Mouse (Mus musculus): ENCODE measurements around the gene Pdgfb. TPM values are rescaled to one million over a fixed set of nuclear protein-coding genes. Genes with fewer than 3 reads are reported as not detected.

The Pdgfb gene
- total and polyA plus RNA-seq, 2 experiments from 2014 or later, result 3.5 to 32.2 TPM

DNA sequence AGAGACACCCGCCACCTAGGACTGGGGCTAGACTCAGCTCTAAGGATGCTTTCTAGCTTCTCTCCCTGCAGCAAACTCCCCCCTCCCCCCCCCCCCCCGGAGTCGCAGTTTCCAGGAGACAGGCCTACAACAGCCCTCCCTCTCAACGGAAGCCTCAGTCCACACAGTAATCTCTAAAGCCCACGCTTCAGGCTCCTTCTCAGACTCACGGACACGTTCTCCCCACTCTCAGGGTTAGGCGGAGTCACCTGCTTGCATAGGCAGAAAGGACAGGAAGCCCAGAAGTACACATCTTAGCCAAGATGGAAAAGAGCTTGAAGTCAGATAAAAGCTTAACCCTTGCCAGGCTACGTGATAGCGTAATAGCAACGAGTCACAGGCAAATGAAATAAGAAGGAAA is 29.3 kb downstream of the Pdgfb start:
- Histone ChIP-seq H3K4me3 (ENCODE audit: low read depth, low read length) (no peak overlapping the region), H3K9ac (replicated peaks; ENCODE audit: low read depth, low read length) (no peak overlapping the region), H3K36me3 (replicated peaks; ENCODE audit: control insufficient read depth, insufficient read depth, low read length) (no peaks in the 10 kb centered on the region), H3K4me1 (ENCODE audit: control insufficient read depth, insufficient read depth) (no peaks in the 10 kb centered on the region), H3K9me3 (replicated peaks; ENCODE audit: control insufficient read depth, low read length) (no peaks in the 10 kb centered on the region), H3K27ac (ENCODE audit: low read depth) (no peak overlapping the region), H3K4me2 (ENCODE audit: low read depth, low read length) (no peak overlapping the region), H3K27me3 (ENCODE audit: control insufficient read depth, insufficient read depth, low read length) (no peaks in the 10 kb centered on the region)
- ATAC-seq (ENCODE audit: insufficient read depth, low read depth) (no peak), DNase-seq (ENCODE audit: low spot score) (no peak)
- WGBS, result 48% methylated on average over 11 of the region's 11 CpGs
- TF ChIP-seq CTCF (IDR thresholded peaks at IDR 0.05; ENCODE audit: low read depth), result no peak
- TF ChIP-seq EP300 (IDR thresholded peaks at IDR 0.05; ENCODE audit: low read depth), result no peak

- DNase-seq (ENCODE audit: low spot score) (no peak), ATAC-seq (ENCODE audit: insufficient read depth, low read depth) (no peak)
- Histone ChIP-seq H3K27me3 (ENCODE audit: control insufficient read depth, insufficient read depth, low read length) (no peaks in the 10 kb centered on the region), H3K27ac (ENCODE audit: low read depth) (no peak overlapping the region), H3K4me2 (ENCODE audit: low read depth, low read length) (no peak overlapping the region), H3K36me3 (replicated peaks; ENCODE audit: control insufficient read depth, insufficient read depth, low read length) (no peaks in the 10 kb centered on the region), H3K9me3 (replicated peaks; ENCODE audit: control insufficient read depth, low read length) (no peaks in the 10 kb centered on the region), H3K4me1 (ENCODE audit: control insufficient read depth, insufficient read depth) (no peaks in the 10 kb centered on the region), H3K9ac (replicated peaks; ENCODE audit: low read depth, low read length) (no peak overlapping the region), H3K4me3 (ENCODE audit: low read depth, low read length) (no peak overlapping the region)
- TF ChIP-seq CTCF (IDR thresholded peaks at IDR 0.05; ENCODE audit: low read depth) (no peak), EP300 (IDR thresholded peaks at IDR 0.05; ENCODE audit: low read depth) (no peak)
- 55% methylated on average over 7 of the region's 7 CpGs for WGBS
Observed at GRCm38 (mm10) chr15:79984152-79984551, 30.6 kb downstream of the Pdgfb start.

DNA sequence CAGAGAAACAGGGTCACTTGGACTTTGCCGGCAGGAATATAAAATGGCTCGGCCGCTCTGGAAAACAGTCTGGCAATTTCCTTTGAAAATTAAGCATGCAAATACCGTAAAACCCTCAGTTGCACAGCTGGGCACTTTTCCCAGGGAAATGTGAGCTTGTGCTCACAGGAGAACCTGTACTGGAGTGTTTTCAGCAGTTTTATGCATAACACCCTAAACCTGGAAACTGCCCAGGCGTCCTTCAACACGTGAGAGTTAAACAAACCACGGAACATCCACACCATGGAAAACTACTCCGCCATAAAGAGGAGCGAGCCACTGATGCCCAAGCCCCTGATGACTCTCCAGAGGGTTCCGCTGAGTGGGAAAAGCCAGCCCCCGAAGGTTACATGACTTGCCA is 34.1 kb downstream of the Pdgfb start:
- no peaks in the 10 kb centered on the region for H3K27me3 ChIP-seq (ENCODE audit: control insufficient read depth, insufficient read depth, low read length)
- H3K27ac ChIP-seq (ENCODE audit: low read depth), result no peak overlapping the region
- no peak overlapping the region for H3K4me2 ChIP-seq (ENCODE audit: low read depth, low read length)
- no peak overlapping the region for H3K9ac ChIP-seq (replicated peaks; ENCODE audit: low read depth, low read length)
- WGBS, result 53% methylated on average over 11 of the region's 11 CpGs
- ATAC-seq (ENCODE audit: insufficient read depth, low read depth) (no peak), DNase-seq (ENCODE audit: low spot score) (no peak)
- no peak overlapping the region for H3K4me3 ChIP-seq (ENCODE audit: low read depth, low read length)
- TF ChIP-seq CTCF (IDR thresholded peaks at IDR 0.05; ENCODE audit: low read depth) (no peak), EP300 (IDR thresholded peaks at IDR 0.05; ENCODE audit: low read depth) (no peak)
- no peaks in the 10 kb centered on the region for H3K9me3 ChIP-seq (replicated peaks; ENCODE audit: control insufficient read depth, low read length)
- no peaks in the 10 kb centered on the region for H3K4me1 ChIP-seq (ENCODE audit: control insufficient read depth, insufficient read depth)
- H3K36me3 ChIP-seq (replicated peaks; ENCODE audit: control insufficient read depth, insufficient read depth, low read length), result no peaks in the 10 kb centered on the region

GRCm38 (mm10) chr15:79972186-79972585 is 42.6 kb downstream of the Pdgfb start:
- H3K27ac ChIP-seq (ENCODE audit: low read depth), result no peak overlapping the region
- H3K4me3 ChIP-seq (ENCODE audit: low read depth, low read length), result no peak overlapping the region
- no peaks in the 10 kb centered on the region for H3K4me1 ChIP-seq (ENCODE audit: control insufficient read depth, insufficient read depth)
- TF ChIP-seq EP300 (IDR thresholded peaks at IDR 0.05; ENCODE audit: low read depth) (no peak), CTCF (IDR thresholded peaks at IDR 0.05; ENCODE audit: low read depth) (no peak)
- no peaks in the 10 kb centered on the region for H3K9me3 ChIP-seq (replicated peaks; ENCODE audit: control insufficient read depth, low read length)
- no peak overlapping the region for H3K4me2 ChIP-seq (ENCODE audit: low read depth, low read length)
- WGBS, result 92% methylated on average over 11 of the region's 11 CpGs
- ATAC-seq (ENCODE audit: insufficient read depth, low read depth) (no peak), DNase-seq (ENCODE audit: low spot score) (no peak)
- no peaks in the 10 kb centered on the region for H3K27me3 ChIP-seq (ENCODE audit: control insufficient read depth, insufficient read depth, low read length)
- H3K36me3 ChIP-seq (replicated peaks; ENCODE audit: control insufficient read depth, insufficient read depth, low read length), result no peaks in the 10 kb centered on the region
- H3K9ac ChIP-seq (replicated peaks; ENCODE audit: low read depth, low read length), result no peak overlapping the region

- H3K4me3 ChIP-seq (ENCODE audit: low read depth, low read length), result no peak within 1 kb of the TSS
- TF ChIP-seq CTCF (IDR thresholded peaks at IDR 0.05; ENCODE audit: low read depth), result no peak
- no peak for TF ChIP-seq EP300 (IDR thresholded peaks at IDR 0.05; ENCODE audit: low read depth)
- H3K9ac ChIP-seq (replicated peaks; ENCODE audit: low read depth, low read length), result no peak within 1 kb of the TSS
- no peaks in the 10 kb centered on the region for H3K27me3 ChIP-seq (ENCODE audit: control insufficient read depth, insufficient read depth, low read length)
- no peaks in the 10 kb centered on the region for H3K9me3 ChIP-seq (replicated peaks; ENCODE audit: control insufficient read depth, low read length)
- no peak within 1 kb of the TSS for H3K4me2 ChIP-seq (ENCODE audit: low read depth, low read length)
- ATAC-seq (ENCODE audit: insufficient read depth, low read depth) (no peak), DNase-seq (ENCODE audit: low spot score) (no peak)
- H3K36me3 ChIP-seq (replicated peaks; ENCODE audit: control insufficient read depth, insufficient read depth, low read length), result no peaks in the 10 kb centered on the region
- no peaks in the 10 kb centered on the region for H3K4me1 ChIP-seq (ENCODE audit: control insufficient read depth, insufficient read depth)
- no peak within 1 kb of the TSS for H3K27ac ChIP-seq (ENCODE audit: low read depth)
- 91% methylated on average over 11 of the region's 11 CpGs for WGBS
Observed at GRCm38 (mm10) chr15:79970940-79971339, 43.8 kb downstream of the Pdgfb start, which contains the start of gene Cbx7. Cbx7 (minus strand) TSS chr15:79971119.

- no peak for TF ChIP-seq CTCF (IDR thresholded peaks at IDR 0.05; ENCODE audit: low read depth)
- TF ChIP-seq EP300 (IDR thresholded peaks at IDR 0.05; ENCODE audit: low read depth), result no peak
- DNase-seq (ENCODE audit: low spot score), result no peak
- Histone ChIP-seq H3K4me2 (ENCODE audit: low read depth, low read length) (no peak overlapping the region), H3K4me1 (ENCODE audit: control insufficient read depth, insufficient read depth) (no peaks in the 10 kb centered on the region), H3K27me3 (ENCODE audit: control insufficient read depth, insufficient read depth, low read length) (no peaks in the 10 kb centered on the region), H3K9me3 (replicated peaks; ENCODE audit: control insufficient read depth, low read length) (no peaks in the 10 kb centered on the region), H3K27ac (ENCODE audit: low read depth) (no peak overlapping the region), H3K9ac (replicated peaks; ENCODE audit: low read depth, low read length) (no peak overlapping the region), H3K36me3 (replicated peaks; ENCODE audit: control insufficient read depth, insufficient read depth, low read length) (no peaks in the 10 kb centered on the region), H3K4me3 (ENCODE audit: low read depth, low read length) (no peak overlapping the region)
- WGBS, result 94% methylated on average over 18 of the region's 18 CpGs
- ATAC-seq (ENCODE audit: insufficient read depth, low read depth), result no peak
Observed at GRCm38 (mm10) chr15:79970491-79970890, 44.3 kb downstream of the Pdgfb start.

Data from heart, postnatal 0 days (tissue).